Mouse (Mus musculus): Measurements from ENCODE around the gene 4930452B06Rik.

DNA sequence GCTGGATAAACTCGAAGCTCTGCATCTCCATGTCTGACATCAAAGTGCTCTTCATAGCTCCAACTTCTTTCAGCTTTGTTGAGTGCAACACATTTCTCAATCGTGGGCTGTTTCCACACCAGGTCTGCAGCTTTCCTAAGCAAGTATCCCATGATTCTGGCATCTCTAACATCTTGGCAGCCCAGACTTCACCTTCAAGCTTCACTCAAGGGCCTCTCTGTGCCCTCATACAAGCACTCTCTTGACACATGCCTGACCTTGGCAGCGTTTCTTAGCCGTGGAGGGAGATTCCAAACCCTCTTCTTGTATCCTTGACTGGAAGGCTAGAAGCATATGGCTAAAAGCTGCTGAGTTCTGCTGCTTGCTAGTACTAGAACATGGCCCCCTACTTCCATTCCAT, 38.6 kb downstream of the 4930452B06Rik start:
- TF ChIP-seq TAL1 (IDR thresholded peaks at IDR 0.05; ENCODE audit: low read length), result no peak
- TF ChIP-seq GATA1 (IDR thresholded peaks at IDR 0.05; ENCODE audit: low read length), result no peak
